Mouse (Mus musculus) cerebellum, postnatal 4 days (tissue): Measurements from ENCODE around the gene Mad1l1.
"Not testable (repeated sequence)": the region's sequence is repeated elsewhere in the genome, so short reads cannot be mapped to it uniquely, and the experiment has no call there.

Source experiments
- DNase-seq, 2 experiments: peaks; one replicate each; pipeline ENCODE4 v3.0.0; 2022; ENCODE audit warnings: low spot score in 2 of 2, mixed read lengths in 1 of 2

The Mad1l1 gene

DNA sequence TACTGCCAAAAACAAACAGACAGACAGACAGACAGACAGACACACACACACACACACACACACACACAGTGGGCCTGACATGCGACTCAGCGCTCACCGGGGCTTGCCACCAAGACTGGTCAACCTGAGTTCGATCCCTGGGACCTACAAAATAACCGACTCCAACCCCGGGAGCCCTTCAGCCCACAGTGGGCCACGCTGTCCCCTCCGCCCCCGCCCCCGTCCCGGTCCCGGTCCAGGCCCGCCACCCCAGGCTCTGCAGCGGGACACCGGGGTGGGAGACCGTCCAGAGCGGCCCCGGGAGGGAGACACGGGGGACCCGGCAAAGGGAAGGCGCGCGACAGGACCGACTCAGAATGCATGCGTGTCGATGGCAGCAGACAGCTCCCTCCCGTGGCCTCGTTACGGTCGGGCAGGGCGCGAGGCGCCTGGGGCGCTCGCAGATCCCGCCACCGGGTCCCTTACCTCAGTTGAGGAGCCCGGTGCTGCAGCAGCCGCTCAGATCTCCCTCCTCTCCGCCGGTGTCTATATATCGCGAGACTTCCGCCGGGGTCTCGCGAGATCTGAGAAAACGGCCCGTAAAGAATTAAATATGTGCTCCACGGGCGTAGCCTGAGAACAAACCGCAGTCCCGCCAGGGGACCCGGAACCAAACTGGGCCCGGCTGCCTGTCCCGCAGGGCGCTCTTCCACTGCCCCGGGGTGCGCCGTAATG, at the start of gene Mad1l1, which contains the start of gene Nudt1:
Gene Mad1l1, minus strand, starts transcription at position 511 of the 714 bp plus-strand sequence.
Gene Nudt1, plus strand, starts transcription at position 615 of the 714 bp plus-strand sequence.
- peak; percentile 81 to 90 for DNase-seq

DNA sequence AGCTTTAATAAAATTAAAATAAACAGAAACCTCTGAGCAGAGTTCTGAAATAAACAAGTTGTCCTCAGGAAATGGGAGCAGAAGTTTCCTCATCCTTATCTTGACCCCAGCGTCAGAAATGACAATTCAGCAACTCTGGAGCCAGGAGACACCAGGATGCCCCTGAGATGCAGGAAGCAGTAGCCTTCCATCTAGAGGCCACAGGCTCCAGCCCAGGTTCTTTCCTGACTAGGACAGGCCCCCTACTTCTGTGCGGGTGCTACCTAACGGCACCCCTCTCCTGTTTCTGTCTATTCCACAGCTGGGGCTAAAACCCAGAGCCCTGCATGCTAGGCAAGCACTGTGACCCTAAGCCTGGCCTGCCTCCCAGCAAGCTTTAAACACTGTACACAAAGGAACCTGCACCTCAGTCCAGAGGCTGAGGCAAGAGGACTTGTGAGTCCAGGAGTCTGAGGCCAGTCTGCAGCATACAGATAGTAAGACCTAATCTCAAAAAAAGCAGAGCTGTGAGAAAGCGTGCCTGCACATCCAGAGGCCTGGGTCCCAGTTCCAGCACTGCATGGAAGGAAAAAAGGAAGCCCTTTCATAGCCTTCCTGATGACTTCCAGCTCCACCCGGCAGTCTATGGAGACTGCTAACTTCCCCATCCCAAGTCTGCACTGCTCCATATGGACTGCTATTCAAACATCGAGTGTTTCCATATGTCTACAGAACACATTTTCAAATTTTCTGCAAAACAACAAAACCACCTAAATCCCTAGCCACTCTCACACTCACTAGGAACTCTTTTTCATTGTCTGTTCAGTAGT, 49.3 kb upstream of the Mad1l1 start:
- DNase-seq = no peak

DNA sequence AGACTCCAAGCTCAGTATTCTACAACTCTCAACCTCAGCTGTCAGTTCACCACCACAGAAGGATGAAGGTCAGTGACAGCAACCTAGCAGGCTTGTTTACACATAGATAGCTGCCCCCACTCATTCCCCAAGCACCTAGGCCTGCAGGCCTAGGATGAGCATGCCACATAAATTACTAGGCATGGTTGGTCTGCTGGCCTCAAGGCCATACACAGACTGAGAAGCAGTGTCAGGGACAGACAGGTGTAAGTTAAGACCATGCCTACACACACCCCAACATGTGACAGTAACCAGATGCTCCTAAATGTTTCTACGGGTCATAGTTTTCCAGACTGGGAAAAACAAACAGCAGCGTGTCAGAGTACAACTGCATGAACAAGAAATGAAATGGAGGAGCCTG, 48.1 kb upstream of the Mad1l1 start:
- DNase-seq = no peak

DNA sequence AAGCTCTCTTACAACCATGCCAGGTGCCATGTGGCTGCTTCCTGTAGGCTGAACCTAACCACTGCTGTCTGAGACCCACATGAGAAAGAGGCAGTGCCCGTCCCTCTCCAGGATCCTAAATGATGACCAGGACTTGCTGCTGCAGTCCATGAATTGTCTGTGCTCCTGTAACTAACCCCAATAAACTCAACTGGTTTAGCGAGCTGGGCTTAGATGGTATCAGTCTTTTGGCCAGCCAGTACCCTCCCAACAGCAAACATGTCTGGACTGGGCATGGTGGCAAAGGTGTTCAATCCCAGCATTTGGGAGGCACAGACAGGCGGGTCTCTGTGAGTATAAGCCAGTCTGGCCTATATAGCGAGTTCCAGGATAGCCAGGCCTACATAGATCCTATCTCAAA, 47.6 kb upstream of the Mad1l1 start:
- DNase-seq = no peak

DNA sequence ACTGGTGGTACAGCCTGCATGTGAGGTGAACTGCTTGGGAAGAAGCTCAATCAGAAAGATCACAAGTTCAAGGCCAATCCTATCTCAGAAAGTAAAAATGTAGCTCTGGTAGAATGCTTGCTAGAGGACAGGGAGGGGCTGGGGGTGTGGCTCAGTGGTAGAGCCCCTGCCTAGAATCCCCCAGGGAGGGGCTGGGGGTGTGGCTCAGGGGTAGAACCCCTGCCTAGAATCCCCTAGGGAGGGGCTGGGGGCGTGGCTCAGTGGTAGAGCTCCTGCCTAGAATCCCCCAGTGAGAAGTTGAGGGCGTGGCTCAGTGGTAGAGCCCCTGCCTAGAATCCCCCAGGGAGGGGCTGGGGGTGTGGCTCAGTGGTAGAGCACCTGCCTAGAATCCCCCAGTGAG, 46.8 kb upstream of the Mad1l1 start:
- not testable (repeated sequence) for DNase-seq

DNA sequence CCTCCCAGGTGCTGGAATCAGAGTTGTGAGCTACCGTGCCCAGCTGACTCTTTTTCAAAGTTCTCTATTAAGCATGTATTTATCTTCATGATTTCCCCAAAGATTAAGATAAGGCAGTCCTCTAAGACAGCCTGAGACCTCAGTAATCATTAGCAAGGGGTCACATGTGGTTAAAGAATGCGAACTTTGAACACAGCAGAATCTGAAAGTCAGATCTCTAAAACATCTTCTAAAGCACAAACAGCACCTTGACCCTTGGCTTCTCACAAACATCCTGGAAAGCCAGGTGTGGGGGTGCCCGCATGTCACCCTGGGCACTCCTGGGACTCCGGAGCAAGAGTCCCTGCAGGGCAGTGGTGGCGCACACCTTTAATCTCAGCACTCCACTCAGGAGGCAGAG, 43.1 kb upstream of the Mad1l1 start:
- no peak for DNase-seq

DNA sequence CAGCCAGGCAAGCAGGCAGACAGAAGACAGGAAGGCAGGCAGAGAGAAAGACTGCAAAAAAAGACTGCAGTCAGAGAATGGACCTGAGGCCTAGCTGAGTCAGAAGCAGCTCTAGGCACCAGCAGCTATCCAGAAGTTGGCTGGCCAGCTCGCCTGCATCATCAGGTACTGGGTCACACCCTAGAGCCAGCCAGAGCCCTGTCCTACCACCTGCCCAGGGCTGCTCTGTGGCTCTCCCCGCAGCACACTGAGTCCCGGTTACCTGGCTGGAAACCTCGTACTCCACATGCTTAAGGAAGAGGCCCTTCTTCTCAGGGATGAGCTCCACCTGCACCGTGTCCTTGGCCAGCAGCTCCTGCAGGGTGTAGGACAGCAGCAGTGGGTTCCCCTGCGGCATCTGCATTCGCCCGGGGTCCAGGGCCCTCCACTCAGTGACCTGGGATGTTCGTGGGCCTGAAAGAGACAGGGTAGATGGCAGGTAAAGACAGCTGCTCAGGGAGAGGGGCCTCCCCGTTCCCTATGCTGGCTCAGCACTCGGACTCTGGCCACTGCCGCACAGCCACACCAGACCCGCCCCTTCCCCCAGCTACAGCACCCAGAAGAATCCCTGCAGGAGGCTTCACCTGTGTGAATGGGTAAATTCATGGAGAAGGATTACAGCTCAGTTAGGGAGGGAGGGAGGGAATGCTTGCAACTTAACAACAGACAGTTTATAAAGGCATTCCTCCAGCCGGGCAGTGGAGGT, 38.8 kb upstream of the Mad1l1 start:
- DNase-seq = no peak

DNA sequence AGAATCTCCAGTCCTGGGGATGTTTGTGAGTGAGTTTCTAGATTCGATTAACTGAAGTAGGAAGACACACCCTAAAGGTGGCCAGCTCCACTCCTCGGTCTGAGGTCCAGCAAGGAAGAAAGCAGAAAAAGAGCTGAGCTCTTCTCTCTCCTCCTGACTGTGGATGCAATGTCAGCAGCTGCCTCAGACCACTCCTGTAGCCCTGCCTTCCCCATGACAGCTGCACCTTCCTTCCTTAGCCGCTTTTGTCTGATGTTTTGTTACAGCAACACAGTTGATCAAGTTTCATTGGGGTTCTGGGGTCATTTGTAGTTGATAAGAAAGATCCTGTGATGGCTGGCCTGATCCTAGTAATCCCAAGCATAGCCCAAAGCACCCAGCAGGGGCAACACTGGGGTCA, 36.1 kb upstream of the Mad1l1 start:
- no peak for DNase-seq

DNA sequence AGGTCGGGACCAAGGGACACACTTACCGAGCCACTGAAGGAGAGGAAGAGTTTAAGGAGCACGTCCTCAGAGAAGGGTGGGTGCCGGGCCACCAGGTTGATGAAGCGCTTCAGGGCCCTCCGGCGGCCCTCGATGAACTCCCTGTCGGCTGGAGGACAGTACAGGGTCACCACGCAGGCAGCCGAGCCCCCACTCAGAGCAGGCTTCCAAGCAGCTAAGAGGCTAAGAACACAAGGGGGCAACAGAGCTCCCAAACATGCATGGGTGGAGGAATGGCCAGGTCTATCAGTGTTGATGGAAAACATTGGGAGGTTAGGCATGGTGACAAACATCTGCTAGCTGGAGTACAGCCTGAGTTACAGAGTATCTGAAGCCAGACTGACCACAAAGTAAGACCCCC, 34.6 kb upstream of the Mad1l1 start:
- DNase-seq = no peak

DNA sequence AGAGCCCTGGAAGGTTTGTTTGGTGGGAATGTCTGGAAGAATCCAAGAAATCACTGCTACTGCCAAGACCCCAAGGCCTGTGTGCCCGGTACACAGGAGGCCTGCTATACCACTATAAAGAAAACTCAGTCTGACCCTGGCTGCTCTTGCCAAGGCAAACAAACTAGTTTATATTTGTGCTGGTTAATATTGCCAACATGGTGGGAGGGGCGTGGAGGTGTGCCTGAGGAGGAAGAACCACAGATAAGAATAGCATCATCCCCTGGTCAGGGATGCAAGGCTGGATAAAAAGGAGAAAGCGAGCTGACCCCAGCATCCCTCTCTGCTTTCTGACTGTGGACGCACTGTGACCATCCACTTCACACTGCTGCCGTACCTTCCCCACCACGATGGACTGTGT, 31.0 kb upstream of the Mad1l1 start:
- DNase-seq = no peak

DNA sequence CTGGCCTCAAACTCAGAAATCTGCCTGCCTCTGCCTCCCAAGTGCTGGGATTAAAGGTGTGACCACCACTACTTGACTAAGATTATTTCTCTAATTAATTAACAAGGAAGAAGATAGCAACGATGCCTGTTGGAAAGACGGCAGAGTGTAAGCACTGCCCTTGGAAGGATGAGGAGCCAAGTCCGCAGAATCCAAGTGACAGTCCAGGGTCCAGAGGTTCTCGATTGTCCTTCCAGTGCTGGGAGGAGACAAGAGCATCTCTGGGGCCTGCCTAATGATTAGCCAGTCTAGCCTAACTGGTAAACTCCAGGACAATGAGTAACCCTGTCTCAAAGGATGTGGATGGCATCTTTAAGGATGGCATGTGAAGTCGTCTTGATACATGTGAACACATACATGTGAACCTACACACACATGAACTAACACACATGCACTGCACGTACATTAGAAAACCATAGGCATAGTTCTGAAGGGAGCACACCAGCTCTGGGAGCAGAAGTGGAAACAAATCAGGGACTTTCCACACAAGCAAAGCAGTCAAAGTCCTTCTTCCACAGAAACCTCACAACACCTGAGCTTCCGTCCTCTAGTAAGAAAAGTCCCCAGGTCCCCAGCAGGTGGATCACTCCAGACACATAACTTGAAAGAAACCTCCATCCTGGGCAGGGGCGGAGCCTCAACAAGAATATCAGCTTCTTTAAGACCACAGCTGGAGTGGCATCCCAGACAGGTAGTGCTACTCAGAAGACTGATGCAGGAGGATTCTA, 29.6 kb upstream of the Mad1l1 start:
- no peak for DNase-seq

DNA sequence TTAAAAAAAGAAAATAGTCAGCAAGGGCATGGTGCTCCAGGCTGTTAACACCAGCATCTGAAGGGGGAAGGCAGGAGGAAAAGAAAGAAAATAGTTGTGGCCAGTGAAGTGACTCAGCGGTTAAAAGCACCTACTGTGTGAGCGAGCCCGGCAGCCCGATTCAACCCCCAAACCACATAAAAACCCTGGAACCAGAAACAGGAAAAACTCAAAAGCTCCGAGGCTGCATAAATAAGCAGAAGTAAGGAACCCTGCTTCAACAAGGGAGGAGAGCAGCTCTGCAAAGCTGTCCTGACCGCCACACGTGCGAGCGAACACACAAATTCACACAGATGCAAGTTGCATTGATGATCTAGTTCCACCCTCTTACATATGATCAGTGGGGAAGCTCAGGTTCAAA, 28.5 kb upstream of the Mad1l1 start:
- no peak for DNase-seq

DNA sequence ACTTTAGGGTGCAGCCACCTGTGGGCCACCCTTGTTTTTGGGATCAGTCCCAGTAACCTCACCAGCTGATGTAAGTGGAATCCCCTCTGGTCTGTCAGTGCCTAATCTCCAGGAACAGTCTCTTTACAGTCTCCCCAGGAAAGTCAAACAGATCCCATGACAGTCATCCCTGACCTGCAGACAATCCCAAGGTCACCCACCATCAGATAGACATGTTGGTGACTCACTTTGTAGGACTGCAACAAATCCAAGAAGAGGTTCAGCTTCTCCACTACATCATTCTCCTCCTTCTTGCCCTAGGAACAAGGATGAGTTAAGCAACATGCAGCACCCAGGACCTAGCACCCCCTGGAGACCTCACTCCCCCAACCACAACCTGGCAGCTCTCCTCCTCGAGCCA, 24.7 kb upstream of the Mad1l1 start:
- no peak for DNase-seq

DNA sequence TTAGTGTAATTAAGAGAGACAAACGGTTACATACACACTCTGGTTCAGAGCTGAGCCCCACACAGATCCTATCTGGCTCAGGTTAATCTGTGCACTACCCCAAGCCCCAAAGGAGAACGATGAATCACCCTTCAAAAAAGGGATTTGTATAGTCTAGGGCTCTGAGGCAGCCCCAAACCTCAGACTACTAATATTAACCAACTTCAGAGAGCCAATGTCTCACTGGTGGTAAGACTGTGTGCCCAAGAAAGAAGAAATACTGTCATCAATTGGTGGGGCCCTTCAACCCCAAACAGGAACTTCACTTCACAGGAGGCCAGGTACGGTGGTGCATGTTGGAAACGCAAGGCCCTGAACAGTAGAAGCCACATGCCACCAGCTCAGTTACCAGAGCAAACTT, 23.9 kb upstream of the Mad1l1 start:
- DNase-seq = no peak

DNA sequence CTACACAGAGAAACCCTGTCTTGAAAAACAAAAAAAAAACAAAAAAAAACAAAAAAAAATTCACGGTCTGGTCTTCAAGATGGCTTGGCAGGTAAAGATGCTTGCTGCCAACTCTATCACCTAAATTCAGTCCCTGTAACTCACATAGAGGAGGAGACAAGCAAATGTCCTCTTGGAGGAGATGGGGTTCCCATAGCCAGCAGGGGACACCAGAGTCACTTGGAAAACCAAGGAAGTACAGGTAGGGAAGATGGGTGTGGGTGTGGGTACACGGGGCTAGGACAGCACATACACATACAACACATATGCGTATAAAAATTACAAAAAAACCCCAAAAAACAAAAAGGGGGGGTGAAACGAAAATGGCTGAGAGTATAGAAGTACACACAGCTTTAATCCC, 21.5 kb upstream of the Mad1l1 start:
- DNase-seq = no peak

DNA sequence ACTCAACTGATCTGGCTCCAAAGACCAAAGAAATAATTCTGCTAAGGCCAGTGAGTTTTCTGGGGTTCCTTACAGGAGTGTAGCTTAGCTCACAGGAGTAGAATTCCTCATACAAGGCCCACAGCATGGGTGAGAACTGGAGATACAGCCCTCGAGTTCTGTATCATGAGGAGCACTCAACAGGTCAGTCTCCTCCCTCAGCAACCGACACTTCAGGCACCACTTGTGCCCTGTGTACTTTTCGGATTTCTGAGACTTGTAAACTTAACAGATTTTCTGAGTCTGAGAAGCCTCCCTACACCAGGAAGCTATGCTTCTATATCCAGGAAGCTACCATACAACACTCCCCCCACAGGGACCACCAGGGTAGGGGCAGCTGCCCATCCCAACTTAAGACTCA, 18.5 kb upstream of the Mad1l1 start:
- no peak for DNase-seq

DNA sequence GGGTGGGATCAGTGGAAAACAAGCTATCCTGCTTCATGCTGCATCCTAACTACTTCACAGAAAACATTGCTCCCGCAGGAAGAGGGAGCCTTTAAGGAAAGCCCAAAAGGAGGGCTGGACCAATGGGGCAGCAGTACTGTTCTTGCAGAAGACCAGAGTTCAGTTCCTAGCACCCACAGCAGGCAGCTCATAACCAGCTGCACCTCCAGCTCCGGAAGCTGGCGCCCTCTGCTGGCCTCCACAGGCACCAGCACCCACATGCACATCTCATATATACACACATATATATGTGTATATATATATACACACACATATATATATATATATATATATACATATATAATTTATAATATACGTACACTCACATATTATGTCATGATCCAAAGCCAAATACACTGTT, 17.4 kb upstream of the Mad1l1 start:
- DNase-seq = no peak

DNA sequence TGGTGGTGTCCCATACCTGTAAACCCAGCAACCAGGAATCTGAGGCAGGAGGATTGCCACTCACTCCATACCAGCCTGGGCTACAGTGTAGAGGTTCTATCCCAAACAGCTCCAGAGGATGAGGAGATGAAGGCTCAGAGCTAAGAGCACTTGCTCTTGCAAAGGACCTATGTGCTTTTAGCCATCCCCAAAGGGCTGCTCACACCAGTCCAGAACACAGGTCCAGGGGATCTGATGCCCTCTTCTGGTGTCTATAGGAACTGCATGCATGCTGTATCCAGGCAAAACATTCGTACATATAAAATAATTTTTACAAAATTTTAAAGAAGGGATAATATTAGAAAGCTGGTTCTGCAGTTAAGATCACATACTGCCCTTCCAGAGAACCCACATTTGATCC, 15.3 kb upstream of the Mad1l1 start:
- DNase-seq = peak in 1 of 2 experiments; percentile 45

DNA sequence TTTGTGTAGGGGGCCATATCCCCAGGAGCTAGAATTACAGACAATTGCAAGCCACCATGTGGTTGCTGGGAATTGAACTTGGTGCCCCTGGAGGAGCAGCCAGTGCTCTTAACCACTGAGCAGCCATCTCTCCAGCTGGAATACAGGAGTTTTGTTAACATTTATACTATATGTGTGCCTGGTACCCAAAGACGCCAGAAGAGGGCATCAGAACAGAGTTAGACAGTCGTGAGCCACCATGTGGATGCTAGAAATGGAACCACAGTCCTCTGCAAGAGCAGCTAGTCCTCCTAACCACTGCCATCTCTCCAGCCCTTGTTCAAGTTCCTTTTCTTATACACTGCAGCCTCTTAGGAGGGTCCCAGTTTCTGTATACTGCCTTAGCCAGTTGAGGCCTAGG, 12.3 kb upstream of the Mad1l1 start:
- DNase-seq = no peak

DNA sequence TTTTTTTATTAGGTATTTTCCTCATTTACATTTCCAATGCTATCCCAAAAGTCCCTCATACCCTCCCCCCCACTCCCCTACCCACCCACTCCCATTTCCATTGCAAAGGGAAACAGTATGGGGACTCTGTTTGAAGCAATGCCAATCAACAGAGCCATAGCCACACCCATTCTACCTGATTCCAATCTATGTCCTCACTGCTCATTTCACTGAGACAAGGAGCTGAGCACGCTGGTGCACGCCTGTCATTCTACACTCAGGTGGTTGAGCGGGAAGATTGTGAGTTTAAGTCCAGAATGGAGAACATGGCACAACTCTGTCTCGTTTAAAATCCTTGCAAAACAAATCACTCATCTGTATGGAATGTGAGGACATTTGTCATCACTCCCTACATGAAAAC, 11.2 kb upstream of the Mad1l1 start:
- no peak for DNase-seq

DNA sequence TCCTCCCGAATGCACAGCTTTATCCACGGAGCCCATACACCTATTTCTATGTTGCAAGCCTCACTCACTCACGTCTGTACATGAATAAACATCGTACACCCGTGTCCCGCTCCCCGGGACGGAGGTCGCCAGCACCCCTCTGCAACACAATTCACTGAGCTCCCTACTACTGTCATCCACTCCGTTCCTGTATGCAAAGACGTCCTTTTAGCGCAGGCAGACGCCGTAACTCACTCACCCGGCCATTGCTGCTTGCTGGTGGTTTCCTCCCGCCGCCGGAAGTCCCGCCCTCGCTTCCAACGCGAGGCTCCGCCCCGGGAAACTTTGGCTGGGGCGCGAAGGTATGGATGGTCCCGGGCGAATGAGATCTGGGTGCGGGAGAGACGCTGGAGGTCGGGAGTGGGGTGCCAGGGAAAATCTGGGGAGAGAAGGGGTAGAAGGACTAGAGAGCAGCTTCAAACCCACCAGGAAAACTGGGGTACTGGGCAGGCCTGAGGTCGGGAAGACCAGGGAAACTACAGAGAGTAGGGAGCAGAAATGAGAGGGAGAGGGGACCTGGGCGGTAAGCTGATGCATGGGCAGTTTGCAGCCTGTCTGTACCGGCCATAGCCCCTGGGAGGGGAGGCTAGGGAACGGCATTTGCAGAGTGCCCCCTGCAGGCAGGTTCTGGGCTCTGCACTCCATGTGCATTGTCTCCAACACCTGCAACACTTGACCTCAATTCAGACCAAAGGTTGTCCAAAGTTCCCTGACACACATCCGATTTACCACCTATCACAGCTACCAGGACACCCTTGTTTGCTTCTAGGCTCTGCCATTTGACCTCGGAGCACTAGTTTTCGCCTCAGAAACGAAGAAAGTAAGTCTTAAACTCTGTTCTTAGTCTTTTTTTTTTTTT, 10.5 kb upstream of the Mad1l1 start, which contains the start of gene Mrm2:
Gene Mrm2, minus strand, starts transcription at position 284 of the 898 bp plus-strand sequence.
- DNase-seq = peak; percentile 66 to 75
